Mouse (Mus musculus): ENCODE measurements at regions not wholly inside any gene's neighbourhood (a gene's known extent, or its start where the extent isn't known, plus 50 kb on each side); places are given as distances from the start of the nearest gene placed in this dataset.
"Not testable (repeated sequence)": the region's sequence is repeated elsewhere in the genome, so short reads cannot be mapped to it uniquely, and the experiment has no call there.

- TF ChIP-seq HCFC1 (IDR thresholded peaks at IDR 0.05; ENCODE audit: borderline replicate concordance, insufficient read depth, low read length) (no peak), ZC3H11A (IDR thresholded peaks at IDR 0.05; ENCODE audit: borderline replicate concordance, low read depth, low read length) (no peak), CHD2 (IDR thresholded peaks at IDR 0.05; ENCODE audit: low read depth, low read length) (no peak), MAFK (IDR thresholded peaks at IDR 0.05; ENCODE audit: insufficient read depth, low read depth, low read length) (no peak), ZNF384 (IDR thresholded peaks at IDR 0.05; ENCODE audit: low read depth, low read length) (no peak)
- in situ Hi-C loops (cut with MboI; ENCODE audit: low sequenced_read_pairs in 2 of 2, unreplicated experiment in 2 of 2), result no loop called here
These were observed 100.9 kb upstream of the Nrip1 start for GRCm38 (mm10) chr16:76474481-76474880.

GRCm38 (mm10) chr16:76472386-76472785 is 98.8 kb upstream of the Nrip1 start:
- no peaks in the 10 kb centered on the region for H3K36me3 ChIP-seq (ENCODE audit: control insufficient read depth, insufficient read depth, low read length, poor library complexity, severe bottlenecking)
- DNase-seq (ENCODE audit: low read depth, low spot score), result no peak
- no peaks in the 10 kb centered on the region for H3K9me3 ChIP-seq (ENCODE audit: control insufficient read depth, insufficient read depth, low read depth, low read length)
- H3K9ac ChIP-seq (ENCODE audit: insufficient read depth, low read depth, low read length, poor library complexity, severe bottlenecking), result no peak overlapping the region
- TF ChIP-seq ZC3H11A (IDR thresholded peaks at IDR 0.05; ENCODE audit: borderline replicate concordance, low read depth, low read length) (no peak), HCFC1 (IDR thresholded peaks at IDR 0.05; ENCODE audit: borderline replicate concordance, insufficient read depth, low read length) (no peak), MAFK (IDR thresholded peaks at IDR 0.05; ENCODE audit: insufficient read depth, low read depth, low read length) (no peak), ZNF384 (IDR thresholded peaks at IDR 0.05; ENCODE audit: low read depth, low read length) (no peak), CHD2 (IDR thresholded peaks at IDR 0.05; ENCODE audit: low read depth, low read length) (no peak)
- in situ Hi-C loops (cut with MboI; ENCODE audit: low sequenced_read_pairs in 2 of 2, unreplicated experiment in 2 of 2), result no loop called here
- no peak overlapping the region for H3K4me3 ChIP-seq (ENCODE audit: insufficient read depth in 1 of 2, low read depth in 1 of 2, low read length in 2 of 2, poor library complexity in 1 of 2, severe bottlenecking in 1 of 2)
- H3K27ac ChIP-seq (ENCODE audit: insufficient read depth, low read depth, low read length, poor library complexity, severe bottlenecking), result no peak overlapping the region
- H3K4me1 ChIP-seq (ENCODE audit: control insufficient read depth in 2 of 2, insufficient read depth in 2 of 2, low read length in 2 of 2, poor library complexity in 1 of 2), result no peaks in the 10 kb centered on the region

More at GRCm38 (mm10) chr16:76474481-76474880, 100.9 kb upstream of the Nrip1 start:
- Histone ChIP-seq H3K4me3 (ENCODE audit: insufficient read depth in 1 of 2, low read depth in 1 of 2, low read length in 2 of 2, poor library complexity in 1 of 2, severe bottlenecking in 1 of 2) (no peak overlapping the region), H3K36me3 (ENCODE audit: control insufficient read depth, insufficient read depth, low read length, poor library complexity, severe bottlenecking) (no peaks in the 10 kb centered on the region), H3K9ac (ENCODE audit: insufficient read depth, low read depth, low read length, poor library complexity, severe bottlenecking) (no peak overlapping the region), H3K4me1 (ENCODE audit: control insufficient read depth in 2 of 2, insufficient read depth in 2 of 2, low read length in 2 of 2, poor library complexity in 1 of 2) (no peaks in the 10 kb centered on the region), H3K9me3 (ENCODE audit: control insufficient read depth, insufficient read depth, low read depth, low read length) (no peaks in the 10 kb centered on the region), H3K27ac (ENCODE audit: insufficient read depth, low read depth, low read length, poor library complexity, severe bottlenecking) (no peak overlapping the region)
- no peak for DNase-seq (ENCODE audit: low read depth, low spot score)

GRCm38 (mm10) chr16:76471081-76471480 is 97.5 kb upstream of the Nrip1 start:
- DNase-seq (ENCODE audit: low read depth, low spot score), result no peak
- no peaks in the 10 kb centered on the region for H3K4me1 ChIP-seq (ENCODE audit: control insufficient read depth in 2 of 2, insufficient read depth in 2 of 2, low read length in 2 of 2, poor library complexity in 1 of 2)
- H3K36me3 ChIP-seq (ENCODE audit: control insufficient read depth, insufficient read depth, low read length, poor library complexity, severe bottlenecking), result no peaks in the 10 kb centered on the region

GRCm38 (mm10) chr16:76459521-76459920 is 85.9 kb upstream of the Nrip1 start:
- in situ Hi-C loops (cut with MboI; ENCODE audit: low sequenced_read_pairs in 2 of 2, unreplicated experiment in 2 of 2), result no loop called here
- Histone ChIP-seq H3K4me3 (ENCODE audit: insufficient read depth in 1 of 2, low read depth in 1 of 2, low read length in 2 of 2, poor library complexity in 1 of 2, severe bottlenecking in 1 of 2) (no peak overlapping the region), H3K9ac (ENCODE audit: insufficient read depth, low read depth, low read length, poor library complexity, severe bottlenecking) (no peak overlapping the region), H3K27ac (ENCODE audit: insufficient read depth, low read depth, low read length, poor library complexity, severe bottlenecking) (no peak overlapping the region), H3K9me3 (ENCODE audit: control insufficient read depth, insufficient read depth, low read depth, low read length) (no peaks in the 10 kb centered on the region), H3K4me1 (ENCODE audit: control insufficient read depth in 2 of 2, insufficient read depth in 2 of 2, low read length in 2 of 2, poor library complexity in 1 of 2) (no peaks in the 10 kb centered on the region), H3K36me3 (ENCODE audit: control insufficient read depth, insufficient read depth, low read length, poor library complexity, severe bottlenecking) (no peaks in the 10 kb centered on the region)
- TF ChIP-seq ZNF384 (IDR thresholded peaks at IDR 0.05; ENCODE audit: low read depth, low read length), result no peak
- no peak for TF ChIP-seq ZC3H11A (IDR thresholded peaks at IDR 0.05; ENCODE audit: borderline replicate concordance, low read depth, low read length)
- no peak for TF ChIP-seq MAFK (IDR thresholded peaks at IDR 0.05; ENCODE audit: insufficient read depth, low read depth, low read length)
- no peak for TF ChIP-seq HCFC1 (IDR thresholded peaks at IDR 0.05; ENCODE audit: borderline replicate concordance, insufficient read depth, low read length)
- TF ChIP-seq CHD2 (IDR thresholded peaks at IDR 0.05; ENCODE audit: low read depth, low read length), result no peak
- DNase-seq (ENCODE audit: low read depth, low spot score), result no peak

More at GRCm38 (mm10) chr16:76471081-76471480, 97.5 kb upstream of the Nrip1 start:
- no peaks in the 10 kb centered on the region for H3K9me3 ChIP-seq (ENCODE audit: control insufficient read depth, insufficient read depth, low read depth, low read length)
- in situ Hi-C loops (cut with MboI; ENCODE audit: low sequenced_read_pairs in 2 of 2, unreplicated experiment in 2 of 2), result no loop called here
- no peak for TF ChIP-seq ZC3H11A (IDR thresholded peaks at IDR 0.05; ENCODE audit: borderline replicate concordance, low read depth, low read length)
- no peak for TF ChIP-seq CHD2 (IDR thresholded peaks at IDR 0.05; ENCODE audit: low read depth, low read length)
- TF ChIP-seq ZNF384 (IDR thresholded peaks at IDR 0.05; ENCODE audit: low read depth, low read length), result no peak
- TF ChIP-seq MAFK (IDR thresholded peaks at IDR 0.05; ENCODE audit: insufficient read depth, low read depth, low read length), result no peak
- no peak for TF ChIP-seq HCFC1 (IDR thresholded peaks at IDR 0.05; ENCODE audit: borderline replicate concordance, insufficient read depth, low read length)
- no peak overlapping the region for H3K27ac ChIP-seq (ENCODE audit: insufficient read depth, low read depth, low read length, poor library complexity, severe bottlenecking)
- no peak overlapping the region for H3K9ac ChIP-seq (ENCODE audit: insufficient read depth, low read depth, low read length, poor library complexity, severe bottlenecking)
- H3K4me3 ChIP-seq (ENCODE audit: insufficient read depth in 1 of 2, low read depth in 1 of 2, low read length in 2 of 2, poor library complexity in 1 of 2, severe bottlenecking in 1 of 2), result no peak overlapping the region

- in situ Hi-C loops (cut with MboI; ENCODE audit: low sequenced_read_pairs in 2 of 2, unreplicated experiment in 2 of 2); H3K27ac ChIP-seq (ENCODE audit: insufficient read depth, low read depth, low read length, poor library complexity, severe bottlenecking); H3K36me3 ChIP-seq (ENCODE audit: control insufficient read depth, insufficient read depth, low read length, poor library complexity, severe bottlenecking); H3K9me3 ChIP-seq (ENCODE audit: control insufficient read depth, insufficient read depth, low read depth, low read length); H3K9ac ChIP-seq (ENCODE audit: insufficient read depth, low read depth, low read length, poor library complexity, severe bottlenecking); H3K4me3 ChIP-seq (ENCODE audit: insufficient read depth in 1 of 2, low read depth in 1 of 2, low read length in 2 of 2, poor library complexity in 1 of 2, severe bottlenecking in 1 of 2); DNase-seq (ENCODE audit: low read depth, low spot score); H3K4me1 ChIP-seq (ENCODE audit: control insufficient read depth in 2 of 2, insufficient read depth in 2 of 2, low read length in 2 of 2, poor library complexity in 1 of 2): not testable (repeated sequence)
These were observed 82.6 kb upstream of the Nrip1 start for GRCm38 (mm10) chr16:76456300-76456599.

Measured in ES-E14 (cell line).